Mouse (Mus musculus) liver, postnatal 0 days (tissue): ENCODE data around the gene Tulp3. TPM values are rescaled to one million over a fixed set of nuclear protein-coding genes. Genes with fewer than 3 reads are reported as not detected.

Source experiments
- ATAC-seq: fragments of 200-750 bp; cut with Nextera tagmentation; 2 replicates; pipeline ENCODE4 v1.8.0; 2017; ENCODE audit warnings: mild to moderate bottlenecking, moderate library complexity
- DNase-seq: peaks from one replicate; pipeline ENCODE4 v3.0.0-alpha.2; 2016
- H3K27ac ChIP-seq: fragments of 300-500 bp; sonication (generic); 2 replicates; pipeline ENCODE4 v1.5.1; 2014; ENCODE audit warnings: antibody characterized with exemption, moderate library complexity, mild to moderate bottlenecking, low read depth
- H3K27me3 ChIP-seq: fragments of 300-500 bp; sonication (generic); 2 replicates; pipeline ENCODE4 v1.6.1; 2014; ENCODE audit warnings: low read length, control low read depth, mixed read lengths; ENCODE audit not compliant: insufficient read depth
- H3K36me3 ChIP-seq: fragments of 300-500 bp; sonication (generic); replicated peaks from 2 replicates; pipeline ENCODE4 v1.6.1; 2014; ENCODE audit warnings: mild to moderate bottlenecking, control low read depth, low read length, moderate library complexity, mixed read lengths; ENCODE audit not compliant: insufficient read depth
- H3K4me1 ChIP-seq: fragments of 300-500 bp; sonication (generic); 2 replicates; pipeline ENCODE4 v1.6.1; 2014; ENCODE audit warnings: antibody characterized with exemption, mild to moderate bottlenecking, control low read depth; ENCODE audit not compliant: insufficient read depth
- H3K4me2 ChIP-seq: fragments of 300-500 bp; sonication (generic); 2 replicates; pipeline ENCODE4 v1.6.1; 2014; ENCODE audit warnings: low read depth, mild to moderate bottlenecking, low read length, moderate library complexity, mixed read lengths
- H3K4me3 ChIP-seq: fragments of 300-500 bp; sonication (generic); 2 replicates; pipeline ENCODE4 v1.5.1; 2014; ENCODE audit warnings: low read depth, low read length
- H3K9ac ChIP-seq: fragments of 300-500 bp; sonication (generic); replicated peaks from 2 replicates; pipeline ENCODE4 v1.6.1; 2014; ENCODE audit warnings: mild to moderate bottlenecking, moderate library complexity
- H3K9me3 ChIP-seq: fragments of 300-500 bp; sonication (generic); 2 replicates; pipeline ENCODE4 v1.6.1; 2016; ENCODE audit warnings: mild to moderate bottlenecking, control low read depth, low read length, mixed read lengths
- CTCF ChIP-seq: sonication (generic); IDR thresholded peaks from 2 replicates; pipeline ENCODE4 v1.5.1; 2016; ENCODE audit warnings: antibody characterized with exemption, low read depth
- EP300 ChIP-seq: IDR thresholded peaks from 2 replicates; pipeline ENCODE4 v1.6.1; 2016; ENCODE audit warnings: antibody characterized with exemption, low read depth, mild to moderate bottlenecking
- WGBS: fragments of 180-500 bp; shearing (Covaris S2); extraction: QIAGEN DNeasy Blood & Tissue Kit; methylation state at CpG from one replicate; pipeline ENCODE4 v1.1.7; 2014; ENCODE audit not compliant: insufficient replicate concordance; 5-methylcytosine and 5-hydroxymethylcytosine counted together
- polyA plus RNA-seq: library from polyadenylated mRNA; unstranded; fragments of >200 nt; fragmentation: Nextera tagmentation; extraction: Ambion mirVana; gene quantifications from 2 replicates; pipeline ENCODE4 v1.2.1, GENCODE M21; 2015

The Tulp3 gene
- polyA plus RNA-seq, result 0.81 and 1.2 TPM in 2 replicates

- Histone ChIP-seq H3K9me3 (no peaks in the 10 kb centered on the region), H3K27ac (peak within 1 kb of the TSS; percentile 70), H3K27me3 (peaks cover 2% of the 10 kb centered on the region; the same call in 1 of the 2 replicates), H3K9ac (peak within 1 kb of the TSS; percentile 65), H3K4me1 (peaks cover 15% of the 10 kb centered on the region), H3K4me3 (peak within 1 kb of the TSS; percentile 73), H3K36me3 (peaks cover 20% of the 10 kb centered on the region), H3K4me2 (peak within 1 kb of the TSS; percentile 97)
- TF ChIP-seq EP300 (no peak), CTCF (no peak)
- WGBS, result 1% methylated on average over 22 of the region's 42 CpGs
- ATAC-seq (peak; percentile 99), DNase-seq (peak; percentile 94)
Observed at GRCm38 (mm10) chr6:128355726-128356416, at the start of gene Tulp3. Tulp3 (minus strand) TSS chr6:128355851.

GRCm38 (mm10) chr6:128404708-128405107 lies 49.1 kb upstream of the Tulp3 start:
- H3K9me3 ChIP-seq, result no peaks in the 10 kb centered on the region
- no peaks in the 10 kb centered on the region for H3K36me3 ChIP-seq
- 60% methylated on average over 5 of the region's 5 CpGs for WGBS
- no peaks in the 10 kb centered on the region for H3K27me3 ChIP-seq
- ATAC-seq, result no peak
- H3K4me2 ChIP-seq, result no peak overlapping the region
- no peak overlapping the region for H3K4me3 ChIP-seq
- DNase-seq, result no peak
- no peak overlapping the region for H3K27ac ChIP-seq
- H3K4me1 ChIP-seq, result no peaks in the 10 kb centered on the region
- TF ChIP-seq EP300 (no peak), CTCF (no peak)
- no peak overlapping the region for H3K9ac ChIP-seq

- DNase-seq (peak; percentile 23), ATAC-seq (0 out of 2 replicates have a peak, but pooled peaks have one; percentile 16)
- TF ChIP-seq CTCF (no peak), EP300 (no peak)
- H3K4me3 ChIP-seq, result peak overlapping the region; percentile 5
- H3K9ac ChIP-seq, result no peak overlapping the region
- WGBS, result 47% methylated on average over 14 of the region's 21 CpGs
- peak overlapping the region; percentile 51 for H3K4me2 ChIP-seq
- no peak overlapping the region for H3K27ac ChIP-seq
- no peaks in the 10 kb centered on the region for H3K4me1 ChIP-seq
- H3K9me3 ChIP-seq, result no peaks in the 10 kb centered on the region
- no peaks in the 10 kb centered on the region for H3K36me3 ChIP-seq
- H3K27me3 ChIP-seq, result no peaks in the 10 kb centered on the region
Observed at GRCm38 (mm10) chr6:128399421-128400185, 44.0 kb upstream of the Tulp3 start.

GRCm38 (mm10) chr6:128398996-128399395 lies 43.3 kb upstream of the Tulp3 start, which contains the start of gene Nrip2:
Nrip2 (plus strand) TSS chr6:128399296.
- TF ChIP-seq CTCF, result no peak
- Histone ChIP-seq H3K27ac (0 out of 2 replicates have a peak within 1 kb of the TSS, but pooled peaks have one; percentile 51), H3K4me3 (peak within 1 kb of the TSS; percentile 5), H3K9ac (no peak within 1 kb of the TSS), H3K36me3 (no peaks in the 10 kb centered on the region), H3K9me3 (no peaks in the 10 kb centered on the region), H3K4me2 (peak within 1 kb of the TSS; percentile 51), H3K27me3 (no peaks in the 10 kb centered on the region), H3K4me1 (no peaks in the 10 kb centered on the region)
- 74% methylated on average over 3 of the region's 3 CpGs for WGBS
- DNase-seq (no peak), ATAC-seq (no peak)

GRCm38 (mm10) chr6:128397574-128398261 lies 42.1 kb upstream of the Tulp3 start:
- no peaks in the 10 kb centered on the region for H3K36me3 ChIP-seq
- H3K9me3 ChIP-seq, result no peaks in the 10 kb centered on the region
- H3K27ac ChIP-seq, result peak overlapping the region; percentile 51; the same call in 1 of the 2 replicates
- ATAC-seq, result peak; percentile 88
- no peak overlapping the region for H3K9ac ChIP-seq
- TF ChIP-seq CTCF (no peak), EP300 (no peak)
- no peaks in the 10 kb centered on the region for H3K4me1 ChIP-seq
- 54% methylated on average over 7 of the region's 7 CpGs for WGBS
- no peak overlapping the region for H3K4me2 ChIP-seq
- H3K4me3 ChIP-seq, result no peak overlapping the region
- peak; percentile 53 for DNase-seq
- no peaks in the 10 kb centered on the region for H3K27me3 ChIP-seq

GRCm38 (mm10) chr6:128390683-128391082 lies 35.0 kb upstream of the Tulp3 start:
- H3K9me3 ChIP-seq, result no peaks in the 10 kb centered on the region
- H3K4me2 ChIP-seq, result no peak overlapping the region
- H3K36me3 ChIP-seq, result no peaks in the 10 kb centered on the region
- H3K4me1 ChIP-seq, result no peaks in the 10 kb centered on the region
- ATAC-seq (no peak), DNase-seq (no peak)
- TF ChIP-seq EP300 (no peak), CTCF (no peak)
- no peak overlapping the region for H3K4me3 ChIP-seq
- H3K9ac ChIP-seq, result no peak overlapping the region
- WGBS, result 45% methylated on average over 1 of the region's 1 CpGs
- no peak overlapping the region for H3K27ac ChIP-seq
- H3K27me3 ChIP-seq, result no peaks in the 10 kb centered on the region
